Mouse (Mus musculus) MEL (cell line): ENCODE measurements around the gene Stmn1. TPM values are rescaled to one million over a fixed set of nuclear protein-coding genes. Genes with fewer than 3 reads are reported as not detected.

Source experiments
- DNase-seq: peaks from one replicate; pipeline ENCODE4 v3.0.0; 2011; ENCODE audit warnings: low read depth, low spot score
- H3K27ac ChIP-seq: 2 replicates; pipeline ENCODE4 v1.5.1; 2012; ENCODE audit warnings: low read depth, mild to moderate bottlenecking, control low read depth, low read length, moderate library complexity; ENCODE audit not compliant: control insufficient read depth
- H3K27me3 ChIP-seq, 2 experiments: fragments of 150-350 bp in 1 of 2; sonication (generic) in 1 of 2; 2 replicates each; pipeline ENCODE4 v1.6.1; 2012; ENCODE audit warnings: low read length in 2 of 2, mild to moderate bottlenecking in 2 of 2, improper control_type of control experiment in 1 of 2, moderate library complexity in 1 of 2; ENCODE audit not compliant: insufficient read depth in 2 of 2, control insufficient read depth in 1 of 2
- H3K36me3 ChIP-seq, 2 experiments: 2 replicates each; pipeline ENCODE4 v1.6.1; 2012 to 2014; ENCODE audit warnings: low read length in 2 of 2, improper control_type of control experiment in 1 of 2, inconsistent platforms in 1 of 2, mild to moderate bottlenecking in 1 of 2; ENCODE audit not compliant: insufficient read depth in 2 of 2, control insufficient read depth in 1 of 2
- H3K4me1 ChIP-seq, 2 experiments: fragments of 150-350 bp in 1 of 2; sonication (generic) in 1 of 2; 2 replicates each; pipeline ENCODE4 v1.6.1; 2012; ENCODE audit warnings: low read length in 2 of 2, improper control_type of control experiment in 1 of 2, mild to moderate bottlenecking in 1 of 2; ENCODE audit not compliant: insufficient read depth in 2 of 2, control insufficient read depth in 1 of 2
- H3K4me3 ChIP-seq, 2 experiments: fragments of 150-350 bp in 1 of 2; sonication (generic) in 1 of 2; 2 replicates each; pipeline ENCODE4 v1.5.1; 2012; ENCODE audit warnings: low read depth in 2 of 2, low read length in 2 of 2, mild to moderate bottlenecking in 2 of 2, moderate library complexity in 2 of 2, control low read depth in 1 of 2, improper control_type of control experiment in 1 of 2; ENCODE audit not compliant: control insufficient read depth in 1 of 2, insufficient read depth in 1 of 2
- H3K79me2 ChIP-seq: 2 replicates; pipeline ENCODE4 v1.6.1; 2012; ENCODE audit warnings: mild to moderate bottlenecking, low read length, moderate library complexity; ENCODE audit not compliant: control insufficient read depth, poor library complexity, insufficient read depth
- H3K9ac ChIP-seq: 2 replicates; pipeline ENCODE4 v1.6.1; 2012; ENCODE audit warnings: low read depth, mild to moderate bottlenecking, control low read depth, low read length, moderate library complexity; ENCODE audit not compliant: control insufficient read depth, poor library complexity, severe bottlenecking
- H3K9me3 ChIP-seq: fragments of 150-350 bp; sonication (generic); replicated peaks from 2 replicates; pipeline ENCODE4 v1.6.1; 2012; ENCODE audit warnings: mild to moderate bottlenecking, low read length, improper control_type of control experiment, moderate library complexity; ENCODE audit not compliant: insufficient read depth
- BHLHE40 ChIP-seq: IDR thresholded peaks from 2 replicates; pipeline ENCODE4 v1.6.1; 2012; ENCODE audit warnings: low read depth, mild to moderate bottlenecking, inconsistent platforms, low read length, improper control_type of control experiment, borderline replicate concordance
- CHD1 ChIP-seq: IDR thresholded peaks from 2 replicates; pipeline ENCODE4 v1.6.1; 2012; ENCODE audit warnings: low read depth, mild to moderate bottlenecking, inconsistent platforms, low read length, improper control_type of control experiment
- CTCF ChIP-seq, 3 experiments: IDR thresholded peaks in 2 of 3; conservative IDR thresholded peaks in 1 of 3; 2 replicates each; pipeline ENCODE4 v1.5.1; 2011 to 2012; ENCODE audit warnings: low read length in 3 of 3, low read depth in 2 of 3, mild to moderate bottlenecking in 2 of 3, improper control_type of control experiment in 1 of 3, inconsistent platforms in 1 of 3, mixed read lengths in 1 of 3, moderate library complexity in 1 of 3; ENCODE audit not compliant: control insufficient read depth in 1 of 3, insufficient read depth in 1 of 3, poor library complexity in 1 of 3, severe bottlenecking in 1 of 3
- E2F4 ChIP-seq: IDR thresholded peaks from 2 replicates; pipeline ENCODE4 v1.6.1; 2011; ENCODE audit warnings: low read depth, low read length, improper control_type of control experiment, borderline replicate concordance
- ELF1 ChIP-seq: IDR thresholded peaks from 2 replicates; pipeline ENCODE4 v1.6.1; 2014; ENCODE audit warnings: low read depth, mild to moderate bottlenecking, inconsistent platforms, low read length, improper control_type of control experiment, moderate library complexity
- EP300 ChIP-seq, 2 experiments: IDR thresholded peaks; 2 replicates each; pipeline ENCODE4 v1.6.1; 2011; ENCODE audit warnings: improper control_type of control experiment in 2 of 2, low read length in 2 of 2, low read depth in 1 of 2, mild to moderate bottlenecking in 1 of 2
- ETS1 ChIP-seq: IDR thresholded peaks from 2 replicates; pipeline ENCODE4 v1.6.1; 2012; ENCODE audit warnings: low read depth, mild to moderate bottlenecking, inconsistent platforms, low read length, improper control_type of control experiment, moderate library complexity
- GABPA ChIP-seq: IDR thresholded peaks from 2 replicates; pipeline ENCODE4 v1.6.1; 2012; ENCODE audit warnings: low read depth, mild to moderate bottlenecking, inconsistent platforms, low read length, improper control_type of control experiment, moderate library complexity
- GATA1 ChIP-seq: IDR thresholded peaks from 2 replicates; pipeline ENCODE4 v1.6.1; 2011; ENCODE audit warnings: low read depth, low read length, improper control_type of control experiment
- HCFC1 ChIP-seq: IDR thresholded peaks from 2 replicates; pipeline ENCODE4 v1.6.1; 2012; ENCODE audit warnings: low read depth, mild to moderate bottlenecking, inconsistent platforms, low read length, improper control_type of control experiment, moderate library complexity
- JUND ChIP-seq: IDR thresholded peaks from 2 replicates; pipeline ENCODE4 v1.6.1; 2011; ENCODE audit warnings: low read depth, mild to moderate bottlenecking, improper control_type of control experiment, low read length
- MAFK ChIP-seq: IDR thresholded peaks from 2 replicates; pipeline ENCODE4 v1.6.1; 2011; ENCODE audit warnings: low read depth, mild to moderate bottlenecking, low read length, improper control_type of control experiment, borderline replicate concordance
- MAX ChIP-seq: IDR thresholded peaks from 2 replicates; pipeline ENCODE4 v1.6.1; 2011; ENCODE audit warnings: low read length, improper control_type of control experiment
- MAZ ChIP-seq: IDR thresholded peaks from 2 replicates; pipeline ENCODE4 v1.6.1; 2012; ENCODE audit warnings: low read depth, mild to moderate bottlenecking, inconsistent platforms, low read length, improper control_type of control experiment
- MXI1 ChIP-seq: IDR thresholded peaks from 2 replicates; pipeline ENCODE4 v1.6.1; 2011; ENCODE audit warnings: mild to moderate bottlenecking, low read depth, low read length, improper control_type of control experiment
- MYB ChIP-seq: IDR thresholded peaks from 2 replicates; pipeline ENCODE4 v1.6.1; 2011; ENCODE audit warnings: mild to moderate bottlenecking, low read depth, low read length, improper control_type of control experiment
- NRF1 ChIP-seq: IDR thresholded peaks from 2 replicates; pipeline ENCODE4 v1.6.1; 2014; ENCODE audit warnings: low read depth, mild to moderate bottlenecking, inconsistent platforms, low read length, improper control_type of control experiment, moderate library complexity; ENCODE audit not compliant: poor library complexity, insufficient read depth, severe bottlenecking
- POLR2AphosphoS5 ChIP-seq: IDR thresholded peaks from 2 replicates; pipeline ENCODE4 v1.6.1; 2012; ENCODE audit warnings: low read depth, borderline replicate concordance, mild to moderate bottlenecking, inconsistent platforms, low read length, moderate library complexity, mixed read lengths
- RAD21 ChIP-seq: IDR thresholded peaks from 2 replicates; pipeline ENCODE4 v1.6.1; 2011; ENCODE audit warnings: mild to moderate bottlenecking, low read depth, low read length, improper control_type of control experiment
- SIN3A ChIP-seq: IDR thresholded peaks from 2 replicates; pipeline ENCODE4 v1.6.1; 2012; ENCODE audit warnings: low read length, improper control_type of control experiment, inconsistent platforms
- SMC3 ChIP-seq: IDR thresholded peaks from 2 replicates; pipeline ENCODE4 v1.6.1; 2011; ENCODE audit warnings: low read depth, low read length, improper control_type of control experiment
- TBP ChIP-seq: IDR thresholded peaks from 2 replicates; pipeline ENCODE4 v1.8.0; 2011; ENCODE audit warnings: low read depth, low read length, improper control_type of control experiment
- TCF12 ChIP-seq: IDR thresholded peaks from 2 replicates; pipeline ENCODE4 v1.6.1; 2014; ENCODE audit warnings: low read depth, mild to moderate bottlenecking, inconsistent platforms, low read length, improper control_type of control experiment, moderate library complexity
- UBTF ChIP-seq: IDR thresholded peaks from 2 replicates; pipeline ENCODE4 v1.6.1; 2012; ENCODE audit warnings: low read depth, mild to moderate bottlenecking, inconsistent platforms, low read length, improper control_type of control experiment, moderate library complexity, borderline replicate concordance; ENCODE audit not compliant: insufficient read depth
- USF1 ChIP-seq: IDR thresholded peaks from 2 replicates; pipeline ENCODE4 v1.6.1; 2014; ENCODE audit warnings: low read depth, mild to moderate bottlenecking, inconsistent platforms, low read length, improper control_type of control experiment, moderate library complexity
- USF2 ChIP-seq, 2 experiments: IDR thresholded peaks; 2 replicates each; pipeline ENCODE4 v1.6.1; 2011 to 2012; ENCODE audit warnings: improper control_type of control experiment in 2 of 2, low read length in 2 of 2, borderline replicate concordance in 1 of 2, inconsistent platforms in 1 of 2, low read depth in 1 of 2, mild to moderate bottlenecking in 1 of 2; ENCODE audit not compliant: insufficient read depth in 1 of 2
- ZC3H11A ChIP-seq: IDR thresholded peaks from 2 replicates; pipeline ENCODE4 v1.6.1; 2012; ENCODE audit warnings: low read depth, mild to moderate bottlenecking, inconsistent platforms, low read length, improper control_type of control experiment
- ZKSCAN1 ChIP-seq: IDR thresholded peaks from 2 replicates; pipeline ENCODE4 v1.6.1; 2012; ENCODE audit warnings: low read depth, mild to moderate bottlenecking, inconsistent platforms, low read length, improper control_type of control experiment, moderate library complexity
- ZMIZ1 ChIP-seq: IDR thresholded peaks from 2 replicates; pipeline ENCODE4 v1.6.1; 2012; ENCODE audit warnings: low read depth, mild to moderate bottlenecking, inconsistent platforms, low read length, improper control_type of control experiment, moderate library complexity
- ZNF384 ChIP-seq: IDR thresholded peaks from 2 replicates; pipeline ENCODE4 v1.6.1; 2012; ENCODE audit warnings: low read depth, mild to moderate bottlenecking, inconsistent platforms, low read length, improper control_type of control experiment
- polyA plus RNA-seq, 2 experiments: library from polyadenylated mRNA; stranded (reverse) in 1 of 2; unstranded in 1 of 2; fragments of >175 nt in 1 of 2; fragments of >200 nt in 1 of 2; gene quantifications; 2 replicates each; pipeline versions ENCODE4 v1.2.1 to v1.2.4; 2012; ENCODE audit warnings: low replicate concordance in 2 of 2, low read depth in 1 of 2; ENCODE audit not compliant: insufficient read length in 2 of 2, insufficient read depth in 1 of 2, missing spikeins in 1 of 2
- total RNA-seq: library from RNA; depleted of rRNA; stranded (reverse); fragments of 300-350 nt; gene quantifications from 2 replicates; pipeline ENCODE4 v1.2.3, GENCODE M21; 2012

Gene Stmn1
- total and polyA plus RNA-seq, 3 experiments = 214 to 350 TPM; not detected in 1

DNA sequence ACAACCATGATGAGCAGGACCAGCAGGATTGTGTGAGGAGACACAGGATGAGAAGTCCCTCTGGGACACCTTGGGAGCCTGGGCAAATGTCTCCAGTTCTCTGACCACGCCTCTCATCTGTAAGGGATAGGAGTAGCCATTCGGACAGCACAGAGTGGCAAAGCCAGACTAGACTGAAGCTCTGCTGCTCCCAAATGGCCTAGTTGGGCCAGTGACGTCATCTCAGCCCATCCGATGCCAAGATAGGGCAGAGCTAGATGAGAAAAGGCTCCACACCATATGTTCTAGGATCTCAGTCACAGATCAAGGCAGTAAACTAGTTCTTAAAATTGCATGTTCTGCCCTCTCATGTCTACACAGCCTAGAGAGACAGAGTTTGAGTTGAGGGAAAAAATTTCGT, 9.3 kb upstream of the Stmn1 start:
- no peak overlapping the region for H3K27ac ChIP-seq
- peaks cover 0 to 11% of the 10 kb centered on the region in 2 experiments; a peak in 2 of 4 replicates for H3K36me3 ChIP-seq
- no peaks in the 10 kb centered on the region for H3K79me2 ChIP-seq
- peaks cover 3 to 4% of the 10 kb centered on the region in 2 experiments; a peak in 2 of 4 replicates for H3K27me3 ChIP-seq
- H3K9ac ChIP-seq = no peak overlapping the region
- TF ChIP-seq ELF1 (no peak), ZC3H11A (no peak)
- TF ChIP-seq, all 39 proteins: peak for 0
- Histone ChIP-seq H3K9me3 (no peaks in the 10 kb centered on the region), H3K4me3 (no peak overlapping the region), H3K4me1 (peaks cover 7 to 14% of the 10 kb centered on the region in 2 experiments)
- DNase-seq = no peak

DNA sequence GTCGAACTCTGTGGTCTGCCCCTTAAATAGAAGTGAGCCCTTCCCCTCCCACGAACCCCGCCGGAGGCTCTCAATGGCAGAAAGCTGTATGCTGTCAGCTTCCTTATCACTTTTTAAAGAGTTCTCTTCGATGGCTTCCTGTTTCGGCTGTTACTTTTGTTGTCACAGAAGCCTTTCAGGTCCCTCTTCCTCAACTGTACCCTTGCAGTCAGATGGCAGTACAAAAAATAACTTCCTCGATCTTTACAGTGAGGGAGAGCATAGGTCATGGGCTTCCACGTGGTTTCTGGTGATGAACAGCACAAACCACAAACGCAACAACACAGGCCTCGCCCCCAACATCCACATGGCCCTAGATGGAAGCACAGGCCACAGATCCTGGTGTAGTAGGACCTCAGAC, 7.8 kb upstream of the Stmn1 start:
- H3K4me1 ChIP-seq = peaks cover 7 to 14% of the 10 kb centered on the region in 2 experiments
- DNase-seq = peak; percentile 80
- H3K9me3 ChIP-seq = no peaks in the 10 kb centered on the region
- peak overlapping the region; percentile 27 for H3K9ac ChIP-seq
- H3K79me2 ChIP-seq = no peaks in the 10 kb centered on the region
- peak overlapping the region; percentile 31 to 43; a peak in 3 of 4 replicates for H3K4me3 ChIP-seq
- peaks cover 0 to 11% of the 10 kb centered on the region in 2 experiments; a peak in 2 of 4 replicates for H3K36me3 ChIP-seq
- peak overlapping the region; percentile 69 for H3K27ac ChIP-seq
- H3K27me3 ChIP-seq = peaks cover 1 to 2% of the 10 kb centered on the region in 2 experiments; a peak in 1 of 4 replicates
- peak; percentile 92 for TF ChIP-seq MAX
- TF ChIP-seq HCFC1 = peak; percentile 73
- TF ChIP-seq UBTF = no peak
- TF ChIP-seq USF2 (IDR thresholded peaks at IDR 0.05; ENCODE audit: borderline replicate concordance in 1 of 2, insufficient read depth in 1 of 2, low read depth in 1 of 2, low read length in 2 of 2) = no peak
- TF ChIP-seq JUND = no peak
- no peak for TF ChIP-seq MYB
- no peak for TF ChIP-seq E2F4
- peak; percentile 48 for TF ChIP-seq USF1
- no peak for TF ChIP-seq ZKSCAN1
- 0 out of 2 replicates have a peak, but pooled peaks have one; percentile 3 for TF ChIP-seq ZNF384
- no peak for TF ChIP-seq NRF1
- no peak for TF ChIP-seq POLR2AphosphoS5
- TF ChIP-seq GABPA = no peak
- peak; percentile 67 for TF ChIP-seq GATA1
- no peak; the same call in 1 of the 2 replicates for TF ChIP-seq MAZ
- TF ChIP-seq MXI1 = peak; percentile 97
- no peak for TF ChIP-seq SMC3
- TF ChIP-seq ZC3H11A = no peak
- no peak for TF ChIP-seq ZMIZ1
- 0 out of 2 replicates have a peak, but pooled peaks have one; percentile 36 for TF ChIP-seq TBP
- no peak for TF ChIP-seq CHD1
- no peak for TF ChIP-seq CTCF (IDR thresholded peaks at IDR 0.05 in 2 of 3, conservative IDR thresholded peaks at IDR 0.05 in 1 of 3; ENCODE audit: control insufficient read depth in 1 of 3, insufficient read depth in 1 of 3, low read depth in 2 of 3, low read length in 3 of 3, poor library complexity in 1 of 3, severe bottlenecking in 1 of 3)
- peak; percentile 73 for TF ChIP-seq ELF1
- TF ChIP-seq RAD21 = no peak
- TF ChIP-seq EP300 (IDR thresholded peaks at IDR 0.05; ENCODE audit: low read depth in 1 of 2, low read length in 2 of 2) = no peak
- no peak for TF ChIP-seq TCF12
- TF ChIP-seq MAFK = no peak
- TF ChIP-seq SIN3A = peak; percentile 93
- 0 out of 2 replicates have a peak, but pooled peaks have one; percentile 12 for TF ChIP-seq ETS1
- no peak for TF ChIP-seq BHLHE40
